Mouse (Mus musculus): ENCODE results near the gene Coro2a.

The Coro2a gene

DNA sequence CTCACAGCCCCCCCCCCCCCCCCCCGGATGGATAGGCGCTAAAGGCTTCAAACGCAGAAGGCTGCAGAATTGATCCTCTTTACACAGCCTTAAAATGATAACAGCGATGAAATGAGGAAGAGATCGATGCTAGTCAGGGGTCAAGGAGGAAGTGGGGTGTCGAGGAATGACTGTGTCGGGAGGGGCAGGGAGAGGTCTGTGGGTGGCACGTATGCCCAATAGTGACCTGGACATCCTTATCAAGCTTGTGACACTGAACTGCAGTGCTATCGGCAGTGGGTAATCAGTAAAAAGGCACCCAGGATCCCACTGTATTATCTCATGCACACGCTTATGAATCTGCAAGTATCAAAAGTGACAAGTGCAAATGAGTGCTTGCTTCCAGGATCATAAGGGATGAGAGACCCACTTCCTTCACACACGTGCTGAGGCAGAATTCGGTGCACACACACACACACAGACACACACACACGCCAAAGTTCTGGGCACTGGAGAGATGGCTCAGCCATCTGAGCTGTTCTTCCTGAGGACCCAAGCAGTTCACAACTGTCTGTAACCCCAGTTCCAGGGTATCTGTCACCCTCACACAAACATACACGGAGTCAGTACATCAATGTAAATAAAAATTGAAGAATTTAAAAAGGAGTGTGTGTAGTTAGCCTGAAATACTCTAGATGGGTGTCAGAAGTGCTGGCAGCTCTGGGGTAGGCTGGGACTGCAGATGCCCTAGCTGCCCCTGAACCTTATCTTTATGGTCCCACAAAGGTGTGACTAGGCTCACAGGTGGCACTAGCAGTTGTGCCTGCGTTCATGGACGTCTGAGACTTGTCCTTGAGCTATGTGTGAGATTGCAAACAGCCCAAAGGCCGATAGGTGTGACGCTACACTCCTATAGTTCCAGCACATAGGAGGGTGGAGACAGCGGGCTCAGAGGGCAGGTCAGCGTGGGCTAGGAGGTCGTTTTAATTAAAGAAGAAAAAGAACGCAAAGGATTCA lies 43.0 kb downstream of the Coro2a start:
- 80% methylated on average over 22 of the region's 22 CpGs for WGBS

DNA sequence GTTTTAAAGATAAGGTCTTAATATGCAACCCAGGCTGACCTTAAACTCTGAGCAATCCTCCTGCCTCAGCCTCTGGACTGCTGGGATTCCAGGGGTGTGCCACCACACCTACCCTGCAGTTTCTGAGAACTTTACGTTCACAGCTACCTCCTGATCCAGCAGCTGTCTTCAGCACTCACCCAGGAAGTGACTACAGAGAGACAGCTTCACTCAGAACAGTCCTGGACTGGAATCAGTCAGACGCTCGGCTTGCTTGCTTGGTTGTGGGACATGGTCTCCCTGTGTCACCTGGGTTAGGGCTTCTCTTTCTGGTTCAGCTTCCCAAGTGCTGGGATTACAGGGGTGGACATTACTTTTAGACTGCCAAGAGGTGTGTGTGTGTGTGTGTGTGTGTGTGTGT lies 45.1 kb downstream of the Coro2a start:
- 82% methylated on average over 3 of the region's 3 CpGs for WGBS

DNA sequence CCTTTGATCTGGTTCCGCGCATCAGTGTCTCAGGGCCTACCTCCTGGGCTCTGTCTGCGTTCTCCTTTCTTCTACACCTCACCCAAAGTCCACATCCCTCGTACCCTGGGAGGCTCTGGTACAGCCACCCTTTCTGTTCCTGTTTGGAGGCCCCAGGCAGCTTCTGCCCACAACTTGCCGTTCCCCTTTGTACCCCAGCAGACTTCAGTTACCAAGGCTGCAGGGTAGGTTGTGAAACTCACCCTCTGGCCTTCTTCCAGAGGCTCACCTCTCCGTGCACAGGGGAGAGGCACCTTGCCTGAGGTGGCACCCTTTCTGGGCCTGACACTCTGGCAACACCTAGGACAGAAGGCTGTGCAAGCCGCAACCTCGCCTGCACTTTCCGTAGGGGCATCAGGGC lies 46.2 kb downstream of the Coro2a start:
- 90% methylated on average over 9 of the region's 9 CpGs for WGBS

DNA sequence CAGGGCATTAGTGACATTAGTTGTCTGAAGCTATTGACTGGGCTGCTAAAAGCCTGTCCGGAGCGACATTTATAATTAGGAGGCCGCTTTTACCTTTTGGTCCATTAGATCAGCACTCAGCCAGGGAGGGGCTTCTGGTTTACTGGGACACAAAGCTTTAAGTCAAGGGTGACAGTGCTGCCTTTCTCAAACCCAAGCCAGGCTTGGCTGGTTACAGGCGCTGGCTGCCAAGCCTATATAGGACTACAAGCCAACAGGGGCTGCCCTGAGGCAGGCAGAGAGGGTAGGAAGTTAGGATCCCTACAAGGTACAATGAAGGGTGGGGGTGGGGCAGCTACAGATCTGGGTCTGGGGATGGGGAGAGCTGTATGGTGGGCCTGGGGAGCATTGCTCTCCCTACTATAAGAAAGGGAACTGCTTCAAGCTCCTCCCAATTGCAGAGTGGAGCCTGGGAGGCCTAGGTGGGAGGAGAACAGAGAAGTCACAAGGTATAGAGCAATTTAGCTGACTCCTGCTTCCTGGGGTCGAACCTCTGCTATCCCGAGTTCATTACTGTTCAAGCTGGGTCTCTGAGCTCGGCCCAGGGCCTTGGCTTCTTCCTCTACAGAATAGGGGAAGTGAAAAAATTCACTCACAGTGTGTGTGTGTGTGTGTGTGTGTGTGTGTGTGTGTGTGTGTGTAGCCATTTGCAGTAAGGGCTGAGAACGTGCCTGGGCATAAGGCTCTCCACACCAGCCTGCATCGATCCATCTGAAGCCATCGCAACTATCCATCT lies 47.5 kb downstream of the Coro2a start:
- WGBS = 80% methylated on average over 10 of the region's 10 CpGs

DNA sequence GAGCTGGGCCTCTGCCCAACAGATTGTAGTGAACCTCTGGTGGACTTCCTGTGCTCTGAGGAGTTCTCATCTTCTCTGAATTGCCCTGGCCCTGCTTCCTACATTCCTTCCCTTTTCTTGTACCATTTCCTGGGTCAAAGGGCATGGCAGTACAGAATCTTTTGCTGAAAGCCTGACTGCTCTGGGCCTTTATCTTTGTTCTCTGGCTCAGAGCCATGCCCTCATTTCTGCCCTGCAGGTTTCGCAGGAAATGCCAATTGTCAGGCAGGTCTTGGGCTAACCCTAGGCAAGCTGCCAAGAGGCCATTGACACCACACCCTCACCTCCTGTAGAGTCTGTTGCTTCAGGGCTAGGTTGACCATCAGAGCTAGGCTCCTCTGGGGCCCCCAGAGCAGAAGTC lies 48.1 kb downstream of the Coro2a start:
- WGBS = 63% methylated on average over 1 of the region's 1 CpGs

DNA sequence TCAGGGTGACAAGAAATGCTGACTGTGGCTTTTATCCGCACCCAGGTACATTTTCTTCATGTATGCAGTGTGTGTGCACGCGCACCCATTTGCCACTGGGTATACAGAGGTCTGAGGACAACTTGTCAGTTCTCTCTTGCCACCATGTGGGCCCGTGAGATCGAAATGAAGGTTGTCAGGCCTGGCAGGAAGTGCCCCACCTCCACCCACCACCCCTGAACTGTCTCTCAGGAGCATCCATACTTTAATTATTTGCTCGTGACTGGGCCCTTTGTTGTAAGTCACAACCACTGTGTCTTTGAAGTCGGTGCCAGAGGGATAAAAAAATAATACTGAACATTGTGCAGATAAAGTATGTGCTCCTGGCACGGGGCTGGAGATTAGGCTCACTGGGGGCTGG lies 51.6 kb downstream of the Coro2a start:
- 57% methylated on average over 8 of the region's 8 CpGs for WGBS

DNA sequence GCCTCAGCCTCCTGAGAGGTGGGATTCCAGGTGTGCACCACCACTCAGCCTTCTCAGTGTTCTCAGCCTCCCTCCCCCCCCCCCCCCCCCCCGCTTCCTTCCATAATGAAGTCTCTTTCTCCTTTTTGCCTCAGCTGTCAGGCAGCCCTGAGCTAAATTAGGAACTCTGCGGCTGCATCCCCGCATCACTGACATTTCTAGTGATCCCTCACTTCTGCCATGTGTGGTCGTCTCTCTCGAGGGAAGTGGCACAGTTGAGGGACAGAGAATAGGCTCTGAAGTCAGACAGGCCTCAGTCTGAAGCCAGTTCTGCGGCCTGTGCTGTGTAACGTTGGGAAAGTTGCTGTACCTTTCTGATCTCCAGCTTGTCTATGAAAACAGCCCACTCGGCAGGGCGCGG lies 52.0 kb downstream of the Coro2a start:
- 59% methylated on average over 10 of the region's 10 CpGs for WGBS

DNA sequence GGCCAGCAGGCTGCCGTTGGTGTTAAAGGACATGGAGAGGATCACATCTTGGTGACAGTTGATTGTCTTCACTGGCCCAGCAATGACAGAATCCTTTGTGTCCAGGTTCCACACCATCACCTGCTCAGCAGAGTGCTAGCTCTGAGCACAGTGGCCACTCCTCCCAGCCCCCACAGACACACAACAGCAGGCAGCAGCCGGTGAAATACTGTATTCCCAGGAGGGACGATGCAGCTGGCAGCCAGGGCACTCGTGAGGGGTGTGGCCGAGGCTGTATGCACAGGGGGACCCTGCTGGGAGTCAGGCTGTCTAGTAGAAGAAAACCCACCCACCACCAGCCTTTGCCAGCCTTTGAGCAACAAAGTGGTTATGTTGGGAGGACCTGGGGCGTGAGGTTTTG lies 55.3 kb downstream of the Coro2a start:
- WGBS = 55% methylated on average over 6 of the region's 6 CpGs

DNA sequence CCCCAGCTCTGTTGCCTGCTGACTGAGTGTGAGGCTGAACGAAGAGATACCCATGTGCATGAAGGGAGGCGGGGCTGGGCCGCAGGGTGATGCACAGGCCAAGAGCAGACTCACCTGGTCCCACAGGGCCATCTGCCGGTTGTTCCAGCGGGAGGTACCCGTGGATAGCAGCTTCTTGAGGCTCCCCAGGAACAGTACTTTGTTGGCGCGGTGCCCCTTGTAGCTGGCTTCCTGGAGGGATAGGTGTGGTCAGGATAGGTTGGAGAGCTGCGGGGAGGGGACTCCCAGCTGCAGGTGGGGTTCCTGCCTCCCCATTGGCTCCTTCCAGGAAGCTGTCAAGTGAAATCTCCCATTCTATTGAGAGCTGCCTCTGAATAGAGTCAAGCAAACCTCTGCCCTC lies 56.5 kb downstream of the Coro2a start:
- WGBS = 49% methylated on average over 9 of the region's 9 CpGs

DNA sequence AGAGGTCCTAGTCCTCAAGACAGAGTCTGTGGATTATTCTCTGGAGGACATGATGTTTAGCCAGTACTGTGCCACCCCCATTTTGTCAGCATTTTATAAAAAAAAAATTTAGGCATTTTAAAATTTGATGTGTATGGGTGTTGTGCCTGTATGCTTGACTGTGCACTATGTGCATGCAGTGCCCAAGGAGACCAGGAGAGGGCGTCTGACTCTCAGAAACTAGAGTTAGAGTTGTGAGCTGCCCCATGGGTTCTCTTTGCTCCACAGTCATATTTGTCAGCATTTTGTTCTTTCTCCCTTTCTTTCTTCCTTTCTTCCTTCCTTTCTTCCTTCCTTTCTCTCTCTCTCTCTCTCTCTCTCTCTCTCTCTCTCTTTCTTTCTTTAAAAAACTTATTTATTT lies 57.7 kb downstream of the Coro2a start:
- 33% methylated on average over 1 of the region's 1 CpGs for WGBS

DNA sequence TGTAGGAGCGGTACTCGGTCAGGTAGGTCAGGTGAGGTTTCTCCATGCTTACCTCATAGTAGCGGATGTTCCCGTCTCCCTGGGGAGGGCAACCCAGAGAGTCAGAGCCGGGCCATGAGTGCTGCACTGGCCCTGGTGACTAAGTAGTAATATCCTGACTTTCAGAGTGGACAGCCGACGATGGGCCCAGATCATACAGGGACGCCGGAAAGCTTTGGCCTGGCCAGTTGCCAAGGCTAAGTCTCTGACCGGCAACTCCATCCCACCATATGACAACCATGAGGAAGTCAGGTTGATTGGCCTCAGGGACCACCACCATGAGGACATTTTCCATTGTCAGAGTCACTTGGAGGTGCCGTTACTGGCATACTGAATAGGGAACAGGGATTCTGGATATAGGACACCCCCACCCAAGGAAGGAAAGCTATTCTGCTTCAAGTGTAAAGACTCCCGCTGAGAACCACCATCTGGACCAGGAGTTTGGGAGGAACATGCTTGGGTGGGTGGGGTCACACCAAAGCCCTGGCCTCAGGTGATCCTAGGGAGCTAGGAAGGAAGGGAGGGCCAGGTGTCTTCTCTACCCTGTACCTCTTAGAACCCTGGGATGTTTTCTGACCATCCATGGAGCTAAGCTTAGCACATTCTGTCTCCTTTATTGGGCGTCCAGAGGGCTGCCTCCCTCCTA lies 58.5 kb downstream of the Coro2a start:
- 90% methylated on average over 13 of the region's 13 CpGs for WGBS

DNA sequence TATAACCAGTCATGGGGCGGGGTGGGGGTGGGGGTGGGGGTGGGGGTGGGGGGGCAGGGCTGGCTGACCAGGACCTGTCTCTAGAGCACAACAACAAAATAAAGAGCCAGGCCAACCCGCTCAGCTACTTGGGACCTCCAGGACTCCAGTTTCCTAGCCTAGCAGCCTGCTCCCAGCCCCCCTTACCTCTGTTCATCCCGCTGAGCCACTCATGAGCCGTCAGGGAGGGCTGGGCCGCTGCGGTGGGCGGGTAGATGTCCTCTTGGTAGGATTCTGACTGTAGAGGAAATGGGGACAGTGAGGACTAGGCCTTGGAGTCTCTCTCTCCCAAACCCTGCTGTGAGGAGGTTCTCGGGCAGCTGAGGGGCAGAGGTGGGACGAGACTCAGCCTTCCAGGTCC lies 60.3 kb downstream of the Coro2a start:
- 64% methylated on average over 9 of the region's 9 CpGs for WGBS

DNA sequence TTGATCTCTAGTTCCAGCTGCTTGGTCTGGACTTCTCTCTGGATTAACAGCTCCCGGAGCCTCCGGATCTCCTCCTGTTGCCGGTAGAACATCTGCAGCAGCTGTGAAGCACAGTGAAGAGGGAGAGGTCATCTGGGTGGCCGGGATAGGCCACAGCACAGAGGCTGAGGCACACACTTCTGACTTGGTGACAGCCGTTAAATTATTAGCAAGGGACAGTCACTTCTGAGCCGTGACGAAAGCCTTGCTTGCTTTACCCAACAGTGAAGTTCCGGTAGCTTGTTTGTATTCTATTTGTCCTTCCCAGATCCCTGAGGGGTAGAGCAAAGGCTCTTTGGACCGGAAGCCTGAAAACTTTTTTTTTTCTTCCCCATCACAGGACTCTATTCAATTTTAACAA lies 62.8 kb downstream of the Coro2a start:
- 76% methylated on average over 9 of the region's 9 CpGs for WGBS

DNA sequence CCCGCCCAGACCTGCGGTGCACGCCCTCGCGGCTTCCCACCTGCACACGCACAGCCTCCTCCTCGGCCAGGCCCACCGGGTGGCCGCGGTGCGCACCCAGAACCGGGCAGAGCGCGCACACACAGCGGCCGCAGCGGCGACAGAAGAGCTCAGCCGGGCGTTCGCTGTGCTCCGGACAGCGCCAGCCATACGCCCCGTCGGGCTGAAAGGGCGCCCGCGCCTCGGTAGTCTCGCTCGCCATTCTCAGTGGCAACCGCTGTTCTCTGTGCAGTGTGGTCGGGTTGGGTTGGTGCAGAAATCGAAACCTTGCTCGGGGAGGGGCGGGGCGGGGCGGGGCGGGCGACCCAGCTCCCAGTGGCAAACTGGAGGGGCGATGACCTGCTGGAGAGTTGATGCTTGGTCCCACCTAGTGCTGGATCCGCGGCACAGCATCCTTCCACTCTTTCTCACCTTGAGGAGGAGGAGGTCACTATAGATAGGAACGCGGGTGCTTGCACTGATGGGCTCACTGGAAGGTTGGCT lies 66.1 kb downstream of the Coro2a start, which contains the start of gene Trim14:
Trim14 (minus strand) TSS at position 302 of the 522 bp plus-strand sequence.
- WGBS = 2% methylated on average over 46 of the region's 46 CpGs

DNA sequence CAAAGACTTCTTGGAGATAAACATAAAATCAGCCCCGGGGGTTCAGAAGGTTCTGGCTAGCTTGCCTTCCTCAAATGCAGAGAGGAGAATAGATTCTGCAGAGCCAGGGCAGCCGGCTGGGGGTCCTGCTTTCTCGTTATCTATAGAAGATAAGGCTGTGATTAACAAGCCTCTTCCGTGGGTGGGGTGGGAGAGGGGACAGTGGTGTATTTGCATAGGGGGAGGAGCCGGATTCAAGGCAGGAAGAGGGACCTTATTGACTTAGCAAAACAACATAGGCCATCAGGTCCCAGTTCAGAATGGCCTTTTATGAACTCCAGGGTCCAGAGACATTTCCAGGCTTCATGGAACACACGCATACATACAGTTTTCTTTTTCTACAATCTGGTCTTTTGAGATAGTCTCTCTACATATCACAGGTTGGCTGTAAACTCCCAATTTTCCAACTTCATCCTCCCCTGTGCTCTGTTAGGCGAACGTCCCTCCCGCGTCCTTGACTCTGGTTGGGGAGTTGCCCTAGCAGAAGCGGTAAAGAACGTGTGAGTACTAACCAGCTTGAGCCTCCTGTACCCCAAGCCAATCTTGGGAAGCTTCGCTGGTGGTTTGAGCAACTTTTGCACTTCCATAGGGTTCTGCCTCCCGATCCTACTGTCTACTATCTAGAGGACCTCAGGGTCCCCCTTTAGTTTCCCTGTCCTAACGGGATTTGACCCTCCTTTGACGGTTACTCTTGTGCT lies 66.7 kb downstream of the Coro2a start:
- 32% methylated on average over 16 of the region's 16 CpGs for WGBS

DNA sequence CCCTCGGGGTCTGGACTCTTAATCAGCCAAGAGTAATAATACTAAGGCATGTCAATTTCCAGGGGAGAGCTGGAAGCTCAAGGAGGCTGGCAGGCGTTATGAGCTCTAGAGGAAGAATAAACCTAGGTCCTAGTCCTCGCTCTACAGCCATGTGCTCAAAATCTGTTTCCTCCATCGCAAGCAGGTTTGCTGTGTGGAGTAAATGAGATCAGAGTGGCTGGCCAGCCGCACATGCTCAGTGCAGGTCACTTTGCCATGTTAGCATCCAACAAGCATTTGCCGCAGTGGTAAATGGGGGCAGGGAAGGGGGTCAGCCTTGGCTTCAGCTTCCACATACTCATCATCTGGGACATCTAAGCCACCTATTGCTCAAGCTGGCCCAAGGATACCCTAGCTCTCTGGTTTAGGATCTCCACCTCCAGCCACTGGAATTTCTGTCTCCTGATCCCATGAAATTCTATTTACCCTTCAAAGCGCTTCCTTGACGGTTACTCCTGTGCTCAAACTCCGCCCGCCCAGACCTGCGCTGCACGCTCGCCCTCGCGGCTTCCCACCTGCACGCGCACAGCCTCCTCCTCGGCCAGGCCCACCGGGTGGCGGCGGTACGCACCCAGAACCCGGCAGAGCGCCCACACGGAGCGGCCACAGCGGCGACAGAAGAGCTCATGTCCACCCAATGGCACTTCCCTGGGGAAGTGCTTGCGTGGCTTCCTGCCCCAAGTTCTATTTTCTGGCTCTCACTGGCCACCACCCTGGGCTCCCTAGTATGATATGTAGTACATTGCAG lies 67.9 kb downstream of the Coro2a start:
- 15% methylated on average over 29 of the region's 29 CpGs for WGBS

DNA sequence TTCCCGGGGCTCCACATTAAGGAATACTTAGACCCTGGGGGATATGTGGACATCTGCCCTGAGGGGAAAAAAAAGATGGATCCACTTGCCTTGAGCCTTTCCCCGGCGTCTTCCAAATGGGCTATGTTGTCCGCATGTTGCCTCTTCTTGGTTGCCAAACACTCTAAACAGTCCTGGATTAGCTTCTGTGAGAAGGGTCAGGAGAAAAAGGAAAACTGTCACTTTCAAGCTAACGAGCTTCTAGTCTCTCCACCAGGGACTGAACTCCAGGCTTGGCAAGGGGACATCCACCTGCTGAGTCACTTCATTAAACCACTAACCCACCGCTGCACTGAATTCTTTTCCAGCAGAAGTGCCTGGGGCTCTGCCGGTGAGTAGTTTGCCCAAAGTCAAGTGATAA lies 69.1 kb downstream of the Coro2a start:
- 79% methylated on average over 7 of the region's 7 CpGs for WGBS

DNA sequence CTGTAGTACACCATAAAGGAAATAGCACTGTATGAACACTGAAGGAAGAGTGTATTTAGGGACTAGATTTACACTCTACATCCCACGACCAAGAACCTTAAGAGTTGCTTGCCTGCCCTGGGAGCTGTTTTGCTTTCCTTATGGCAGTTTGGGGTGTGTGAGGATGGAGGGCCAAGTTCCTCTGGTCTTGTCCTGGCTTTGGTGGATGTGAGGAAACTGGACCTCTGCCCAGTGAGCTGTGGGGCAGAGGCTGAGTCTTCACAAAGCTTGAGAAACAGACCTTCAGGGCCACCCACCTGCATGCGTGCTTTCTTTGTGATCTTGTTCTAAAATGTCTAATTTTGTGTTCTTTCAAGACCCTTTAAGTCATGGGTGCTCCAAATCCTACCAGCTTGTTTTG lies 69.5 kb downstream of the Coro2a start:
- WGBS = 82% methylated on average over 2 of the region's 2 CpGs

DNA sequence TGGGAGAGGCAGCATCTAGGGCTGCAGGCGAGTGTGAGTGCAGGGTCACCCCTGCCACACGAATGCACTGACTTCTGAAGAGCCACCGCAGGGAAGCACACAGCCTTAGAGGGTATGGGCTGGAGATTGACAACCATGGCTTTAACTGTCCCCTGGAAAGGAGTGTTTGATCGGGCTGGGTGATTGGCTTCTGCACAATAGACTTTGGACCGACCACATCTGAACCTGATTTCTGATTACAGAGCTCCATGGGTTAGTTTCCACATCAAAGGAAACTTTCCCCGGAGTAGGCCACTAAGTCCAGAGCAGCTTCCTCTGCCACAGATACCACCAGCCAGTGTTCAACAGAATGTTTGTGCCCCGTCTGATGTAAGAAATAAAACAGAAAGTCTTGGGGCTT lies 72.3 kb downstream of the Coro2a start:
- 74% methylated on average over 7 of the region's 7 CpGs for WGBS

DNA sequence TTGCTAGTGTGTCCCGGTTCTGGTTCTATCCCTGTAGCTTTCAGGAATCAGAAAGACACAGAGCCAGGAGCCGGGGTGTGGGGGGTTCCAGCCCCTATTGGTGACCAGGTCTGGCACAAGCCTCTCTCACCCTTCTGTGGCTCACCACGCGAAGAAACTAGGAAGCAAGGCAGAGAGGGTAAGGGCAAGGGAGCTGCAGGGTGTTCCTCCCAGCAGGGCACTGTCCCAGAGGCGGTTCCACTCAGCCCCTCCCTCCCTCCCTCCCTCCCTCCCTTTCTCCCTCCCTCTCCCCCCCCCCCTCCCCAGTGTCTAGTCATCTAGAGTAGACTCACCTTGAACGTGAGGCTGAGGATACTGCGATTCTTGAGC lies 74.5 kb downstream of the Coro2a start:
- 21% methylated on average over 7 of the region's 7 CpGs for WGBS

Measured in cerebral cortex, adult 2 months (tissue).